11 mouse cellular contexts compared by ENCODE assay signal in the genomic region with DNA sequence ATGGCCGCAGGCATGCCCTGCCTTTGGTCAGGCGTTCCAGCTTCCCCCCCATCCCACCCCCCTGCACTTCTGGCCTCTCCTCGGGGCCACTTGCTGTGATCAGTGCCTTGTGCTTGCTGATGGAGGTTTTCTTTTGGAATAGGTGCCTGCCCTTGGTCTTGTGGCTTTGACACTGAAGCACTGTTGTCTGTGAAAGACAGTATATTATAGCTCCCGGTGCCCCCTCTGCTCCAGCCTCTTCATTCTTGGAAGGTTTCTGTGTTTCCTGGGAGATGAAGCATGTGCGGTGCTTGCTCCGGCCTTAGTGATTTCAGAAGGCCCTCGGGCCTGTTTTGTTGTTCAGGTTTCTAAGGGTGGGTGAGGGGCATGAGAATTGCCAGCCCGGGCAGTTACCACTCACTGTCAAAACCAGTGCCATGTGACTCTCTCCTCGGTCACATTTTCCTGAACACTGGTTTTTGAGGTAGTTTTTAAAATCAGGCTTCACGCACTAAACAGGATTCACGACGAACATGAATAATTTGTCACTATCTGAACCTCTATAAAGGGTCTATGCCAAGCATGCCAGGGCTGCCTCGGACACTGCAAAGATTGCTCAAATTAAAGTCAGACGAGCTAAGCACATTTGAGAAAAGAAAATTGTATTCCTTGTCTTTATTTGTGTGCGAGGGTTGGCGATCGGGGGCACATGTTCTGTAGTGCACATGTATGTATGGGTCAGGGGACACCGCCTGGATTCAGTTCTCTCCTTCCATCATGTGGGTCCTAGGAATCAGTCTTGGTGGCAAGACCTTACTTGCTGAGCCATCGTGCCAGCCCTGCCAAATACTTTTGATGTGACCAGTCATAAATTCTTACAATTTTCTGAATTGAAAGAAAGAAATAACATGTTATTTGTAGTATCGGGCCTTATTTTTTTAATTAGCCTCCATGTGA.
DNase-seq lines count a peak whose midpoint lies in the region; ATAC-seq and TF ChIP-seq lines count a peak whose summit lies in the region.
"Had no signal": no experiment of that assay in that cellular context is flagged by ENCODE, and none has a peak within 500 bp of the region (broad histone marks: within the 10 kb centered on the region; RNA-seq: fewer than 3 reads in every experiment).

No protein-coding gene starts in this region.

- TF ChIP-seq CTCF in kidney, adult 2 months (conservative IDR thresholded peaks at IDR 0.05; ENCODE audit: insufficient read depth, insufficient read length, low read depth, low read length), result no peak

- WGBS in kidney, adult 2 months, result 59% methylated on average over 20 of the region's 20 CpGs
- 37% methylated on average over 20 of the region's 20 CpGs for WGBS in forebrain, embryonic 12.5 days
- 46% methylated on average over 20 of the region's 20 CpGs for WGBS in limb, embryonic 10.5 days
- 28% methylated on average over 20 of the region's 20 CpGs for WGBS in neural tube, embryonic 14.5 days

- peak; percentile 24 for DNase-seq in kidney, postnatal 10 days
- no peak for DNase-seq in kidney, adult 2 months
- peak; percentile 53 for DNase-seq in limb, embryonic 10.5 days (ENCODE audit: low spot score)
- no peak for DNase-seq in c-Kit-positive CD71-positive TER-119-positive erythroid progenitor cells, embryonic 14.5 days (ENCODE audit: low spot score)
- DNase-seq in right cerebral cortex, adult 2 months (ENCODE audit: low spot score in 2 of 2), result no peak
- DNase-seq in lung, postnatal 25 days (ENCODE audit: low spot score), result no peak
- DNase-seq: lung, postnatal 4 days; thymus, postnatal 36 days had no signal

- H3K4me3 ChIP-seq in kidney, adult 2 months (ENCODE audit: insufficient read depth, low read depth, low read length), result no peak overlapping the region
- no peak overlapping the region for H3K4me3 ChIP-seq in forebrain, embryonic 12.5 days (replicated peaks)
- no peak overlapping the region for H3K4me3 ChIP-seq in limb, embryonic 10.5 days
- no peak overlapping the region for H3K4me3 ChIP-seq in neural tube, embryonic 14.5 days (ENCODE audit: low read depth, low read length)
- H3K4me3 ChIP-seq: embryonic facial prominence, embryonic 13.5 days had no signal

- no peak overlapping the region for H3K27ac ChIP-seq in kidney, adult 2 months (ENCODE audit: insufficient read depth, low read depth, low read length)
- H3K27ac ChIP-seq in forebrain, embryonic 12.5 days, result peak overlapping the region; percentile 66; the same call in 1 of the 2 replicates
- peak overlapping the region; percentile 76 for H3K27ac ChIP-seq in limb, embryonic 10.5 days
- H3K27ac ChIP-seq in neural tube, embryonic 14.5 days (ENCODE audit: low read depth, low read length), result peak overlapping the region; percentile 44; the same call in 1 of the 2 replicates
- H3K27ac ChIP-seq: embryonic facial prominence, embryonic 13.5 days had no signal

- no peak for TF ChIP-seq POLR2A in kidney, adult 2 months (IDR thresholded peaks at IDR 0.05; ENCODE audit: low read depth, low read length)

- peak; percentile 87 for ATAC-seq in forebrain, embryonic 12.5 days (ENCODE audit: low FRiP score)
- ATAC-seq in neural tube, embryonic 14.5 days (ENCODE audit: low read depth), result peak; percentile 88

- H3K9me3 ChIP-seq in forebrain, embryonic 12.5 days, result no peaks in the 10 kb centered on the region
- no peaks in the 10 kb centered on the region for H3K9me3 ChIP-seq in limb, embryonic 10.5 days (replicated peaks)
- H3K9me3 ChIP-seq in neural tube, embryonic 14.5 days (ENCODE audit: control insufficient read depth, low read length), result no peaks in the 10 kb centered on the region
- H3K9me3 ChIP-seq: embryonic facial prominence, embryonic 13.5 days had no signal

- H3K9ac ChIP-seq in forebrain, embryonic 12.5 days, result no peak overlapping the region
- H3K9ac ChIP-seq in neural tube, embryonic 14.5 days (replicated peaks; ENCODE audit: low read depth, low read length), result no peak overlapping the region
- H3K9ac ChIP-seq: embryonic facial prominence, embryonic 13.5 days had no signal

- no peaks in the 10 kb centered on the region for H3K27me3 ChIP-seq in kidney, adult 2 months (replicated peaks; ENCODE audit: control insufficient read depth, insufficient read depth, low read length)
- no peaks in the 10 kb centered on the region for H3K27me3 ChIP-seq in forebrain, embryonic 12.5 days
- H3K27me3 ChIP-seq in limb, embryonic 10.5 days (ENCODE audit: low read depth, poor library complexity, severe bottlenecking), result no peaks in the 10 kb centered on the region
- H3K27me3 ChIP-seq in neural tube, embryonic 14.5 days (ENCODE audit: control insufficient read depth, insufficient read depth, low read length), result no peaks in the 10 kb centered on the region
- H3K27me3 ChIP-seq: embryonic facial prominence, embryonic 13.5 days had no signal

- H3K4me2 ChIP-seq in forebrain, embryonic 12.5 days, result no peak overlapping the region
- H3K4me2 ChIP-seq in neural tube, embryonic 14.5 days (ENCODE audit: low read depth, low read length), result no peak overlapping the region
- H3K4me2 ChIP-seq: embryonic facial prominence, embryonic 13.5 days had no signal

- peaks cover 12% of the 10 kb centered on the region for H3K4me1 ChIP-seq in kidney, adult 2 months (ENCODE audit: control insufficient read depth, insufficient read depth, low read length)
- H3K4me1 ChIP-seq in forebrain, embryonic 12.5 days, result peaks cover 28% of the 10 kb centered on the region
- peaks cover 30% of the 10 kb centered on the region for H3K4me1 ChIP-seq in limb, embryonic 10.5 days
- peaks cover 13% of the 10 kb centered on the region; the same call in 1 of the 2 replicates for H3K4me1 ChIP-seq in neural tube, embryonic 14.5 days (ENCODE audit: control insufficient read depth, insufficient read depth, low read length)

- H3K36me3 ChIP-seq in kidney, adult 2 months (ENCODE audit: control insufficient read depth, insufficient read depth, low read length), result no peaks in the 10 kb centered on the region
- H3K36me3 ChIP-seq in forebrain, embryonic 12.5 days (replicated peaks), result 0 out of 2 replicates have a peak, but pooled peaks cover 4% of the 10 kb centered on the region
- H3K36me3 ChIP-seq in limb, embryonic 10.5 days, result no peaks in the 10 kb centered on the region
- H3K36me3 ChIP-seq in neural tube, embryonic 14.5 days (ENCODE audit: control insufficient read depth, insufficient read depth, low read length), result no peaks in the 10 kb centered on the region
- H3K36me3 ChIP-seq: embryonic facial prominence, embryonic 13.5 days had no signal

Comparison
In these comparisons a context has a peak if more than half of its experiments do, and no peak if none do; other contexts are left out.
1. DNase-seq: peak in kidney, postnatal 10 days (single experiment) and limb, embryonic 10.5 days (single experiment); none in kidney, adult 2 months (single experiment), c-Kit-positive CD71-positive TER-119-positive erythroid progenitor cells, embryonic 14.5 days (single experiment), right cerebral cortex, adult 2 months (0 of 2) and lung, postnatal 25 days (single experiment).